Mouse (Mus musculus) Patski (cell line): Measurements from ENCODE around the gene Zfp398. TPM values are rescaled to one million over a fixed set of nuclear protein-coding genes. Genes with fewer than 3 reads are reported as not detected.

Experiments
- ATAC-seq: fragments of 100-300 bp; one replicate; pipeline ENCODE4 v1.8.0; 2021
- CTCF ChIA-PET: fragments of 350-600 bp; sonication (Branson Sonifier 250); formaldehyde crosslinking; loops from one replicate; lab custom pipeline; 2022; ENCODE audit warnings: inconsistent platforms; lab: Charles Lee
- POLR2A ChIA-PET: fragments of 350-600 bp; sonication (Branson Sonifier 250); formaldehyde crosslinking; loops from one replicate; lab custom pipeline; 2022; ENCODE audit warnings: antibody characterized with exemption, inconsistent platforms; lab: Charles Lee
- DNase-seq: peaks from one replicate; pipeline ENCODE4 v3.0.0-alpha.2; 2011; ENCODE audit warnings: low read depth, low spot score
- H3K27me3 ChIP-seq: fragments of 371-371 bp; one replicate; pipeline ENCODE4 v1.5.1; 2021
- CTCF ChIP-seq: fragments of 100-300 bp; IDR thresholded peaks from one replicate; pipeline ENCODE4 v1.5.1; 2021
- in situ Hi-C: fragments of 300-500 bp; cut with MboI; formaldehyde crosslinking; loops from 3 replicates; pipeline ENCODE4 v1.11.1; 2018; ENCODE audit warnings: low pct_unique_long_range_greater_than_20kb, mixed read lengths
- polyA plus RNA-seq: library from polyadenylated mRNA; unstranded; gene quantifications from one replicate; pipeline ENCODE4 v1.2.3, GENCODE M21; 2021

Gene Zfp398
- 7.0 TPM for polyA plus RNA-seq

- ChIA-PET CTCF (interaction anchor here (1.0 to 1.9 kb wide), 9 partner anchors 10 to 245 kb away, joined by 3 to 9 read pairs (median 4); no protein-coding TSS in a partner anchor), POLR2A (interaction anchor here (0.6 kb wide), 1 partner anchor 143 kb away, joined by 3 read pairs; no protein-coding TSS in a partner anchor)
- TF ChIP-seq CTCF, result no peak
- DNase-seq (peak; percentile 62), ATAC-seq (peak; percentile 96)
- no peaks in the 10 kb centered on the region for H3K27me3 ChIP-seq
- in situ Hi-C loops, result no loop called here
Observed at GRCm38 (mm10) chr6:47835482-47835983, at the start of gene Zfp398. Gene Zfp398 (plus strand): TSS chr6:47835661.

DNA sequence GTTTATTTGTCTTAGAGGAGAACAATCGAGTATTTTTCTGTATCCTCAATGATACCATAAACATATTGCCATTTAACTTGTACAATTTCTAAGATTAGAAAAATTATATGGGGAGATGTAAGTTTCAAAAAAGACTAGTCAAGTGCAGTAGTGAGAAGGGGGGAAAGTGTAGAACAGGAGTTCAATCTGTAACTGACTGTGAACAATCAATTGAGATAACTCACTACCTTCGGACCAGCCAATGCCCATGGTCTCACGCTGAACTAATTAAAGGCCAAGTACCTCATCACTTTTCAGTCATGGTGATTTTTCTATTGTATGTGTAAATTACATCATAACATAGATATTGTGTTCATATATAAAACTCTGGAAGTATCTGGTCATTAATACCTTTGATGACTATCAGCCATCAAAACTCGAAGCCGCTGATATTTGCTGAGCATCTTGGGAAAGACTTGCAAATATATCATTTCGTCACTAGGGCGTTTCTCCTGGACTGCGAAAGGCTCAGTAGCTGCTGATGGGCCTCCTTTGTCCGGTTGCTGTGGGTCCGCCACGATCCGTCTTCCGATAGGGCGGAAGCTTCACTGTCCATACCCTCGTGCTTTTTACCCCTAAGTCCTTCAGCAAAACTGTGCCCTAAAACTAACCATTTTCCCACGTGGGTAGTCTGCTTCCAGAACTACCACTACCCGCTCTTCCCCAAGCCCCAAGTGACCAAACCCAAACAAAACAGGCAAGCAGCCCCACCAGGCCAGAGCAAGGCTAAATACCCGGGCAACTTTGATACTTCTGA lies 47.3 kb upstream of the Zfp398 start:
- CTCF ChIA-PET, result interaction anchor here (1.2 kb wide), 1 partner anchor 51 kb away, joined by 3 read pairs; no protein-coding TSS in a partner anchor
- POLR2A ChIA-PET, result no interaction called here
- no peaks in the 10 kb centered on the region for H3K27me3 ChIP-seq
- in situ Hi-C loops, result no loop called here
- DNase-seq, result peak; percentile 78
- TF ChIP-seq CTCF, result no peak
- ATAC-seq, result peak; percentile 61

GRCm38 (mm10) chr6:47788821-47789220 lies 46.6 kb upstream of the Zfp398 start:
- POLR2A ChIA-PET, result no interaction called here
- ATAC-seq, result no peak

GRCm38 (mm10) chr6:47790745-47791144 lies 44.7 kb upstream of the Zfp398 start:
- no peaks in the 10 kb centered on the region for H3K27me3 ChIP-seq
- ChIA-PET CTCF (interaction anchor here (0.8 to 1.8 kb wide), 4 partner anchors 8 to 38 kb away, joined by 3 to 6 read pairs (median 4); no protein-coding TSS in a partner anchor), POLR2A (no interaction called here)
- in situ Hi-C loops, result no loop called here
- DNase-seq, result no peak
- TF ChIP-seq CTCF, result no peak
- ATAC-seq, result no peak

More at GRCm38 (mm10) chr6:47788821-47789220, 46.6 kb upstream of the Zfp398 start:
- CTCF ChIA-PET, result interaction anchor here (1.0 to 1.2 kb wide), 2 partner anchors 11 to 50 kb away, joined by 3 to 4 read pairs; no protein-coding TSS in a partner anchor
- in situ Hi-C loops, result no loop called here
- TF ChIP-seq CTCF, result peak; percentile 12
- no peak for DNase-seq
- no peaks in the 10 kb centered on the region for H3K27me3 ChIP-seq

DNA sequence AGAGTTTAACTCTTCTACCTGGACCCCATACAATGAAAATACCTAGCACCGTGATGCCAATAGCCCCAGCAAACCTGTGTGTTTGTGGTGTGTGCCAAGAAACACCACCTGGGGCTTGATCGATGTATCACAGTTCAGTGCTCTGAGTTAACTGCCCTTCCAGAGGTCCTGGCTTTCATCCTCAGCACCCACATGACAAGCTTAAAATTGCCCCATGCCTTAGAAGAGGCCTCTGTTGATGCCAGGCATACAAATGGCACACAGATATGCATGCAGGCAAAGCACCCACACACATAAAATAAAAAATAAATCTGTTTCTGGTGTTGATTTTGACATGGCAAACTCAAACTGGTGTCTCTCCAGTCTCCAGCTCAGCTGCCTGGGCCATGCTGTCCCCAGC lies 42.9 kb upstream of the Zfp398 start:
- in situ Hi-C loops, result no loop called here
- ChIA-PET POLR2A (no interaction called here), CTCF (interaction anchor here (1.3 to 2.0 kb wide), 4 partner anchors 11 to 34 kb away, joined by 3 to 6 read pairs (median 6); no protein-coding TSS in a partner anchor)
- TF ChIP-seq CTCF, result no peak
- no peak for ATAC-seq
- no peak for DNase-seq
- H3K27me3 ChIP-seq, result no peaks in the 10 kb centered on the region

- DNase-seq, result no peak
- ATAC-seq, result no peak
- in situ Hi-C loops, result no loop called here
- TF ChIP-seq CTCF, result no peak
- H3K27me3 ChIP-seq, result no peaks in the 10 kb centered on the region
- ChIA-PET CTCF (interaction anchor here (1.0 to 2.0 kb wide), 6 partner anchors 11 to 44 kb away, joined by 3 to 6 read pairs (median 4); no protein-coding TSS in a partner anchor), POLR2A (interaction anchor here (1.1 to 1.3 kb wide), 2 partner anchors 20 to 36 kb away, joined by 3 to 4 read pairs; partner anchors contain the start of gene Pdia4)
Observed at GRCm38 (mm10) chr6:47793284-47793683, 42.2 kb upstream of the Zfp398 start.

DNA sequence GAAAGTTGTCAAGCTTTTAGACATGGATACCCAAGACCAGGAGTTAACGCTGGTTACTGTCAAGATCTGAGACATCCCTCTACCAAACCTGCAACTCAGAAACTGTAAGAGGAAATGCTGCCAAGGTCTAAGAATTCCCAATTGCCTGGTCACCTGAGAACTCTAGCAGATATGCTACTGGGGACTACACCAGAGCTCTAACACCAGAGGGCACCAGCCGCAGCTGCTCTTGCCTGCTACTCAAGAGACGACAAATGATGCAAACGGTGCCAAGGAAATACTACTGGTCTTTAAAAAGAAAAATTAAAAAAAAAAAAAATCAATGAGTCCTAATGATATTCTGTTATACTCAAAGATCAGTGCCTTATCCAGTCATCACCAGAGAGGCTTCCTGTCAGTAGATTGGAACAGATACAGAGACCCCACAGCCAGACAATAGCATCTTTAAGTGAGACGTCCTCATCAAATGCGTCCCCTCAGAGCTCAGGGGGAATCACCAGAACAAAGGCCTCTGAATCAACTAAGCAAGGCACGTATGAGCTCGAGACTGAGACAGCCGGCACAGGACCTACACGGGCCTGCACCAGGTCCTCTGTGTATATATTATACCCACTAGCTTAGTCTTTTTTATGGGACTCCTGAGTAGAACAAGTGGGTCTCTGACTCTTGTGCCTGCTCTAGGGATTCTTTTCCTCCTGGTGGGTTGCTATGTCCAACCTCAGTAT lies 41.2 kb upstream of the Zfp398 start:
- POLR2A ChIA-PET, result interaction anchor here (1.1 to 1.3 kb wide), 2 partner anchors 19 to 35 kb away, joined by 3 to 4 read pairs; partner anchors contain the start of gene Pdia4
- no peak for DNase-seq
- TF ChIP-seq CTCF, result peak; percentile 49
- H3K27me3 ChIP-seq, result no peaks in the 10 kb centered on the region
- CTCF ChIA-PET, result interaction anchor here (0.7 to 2.0 kb wide), 9 partner anchors 10 to 43 kb away, joined by 3 to 6 read pairs (median 3); no protein-coding TSS in a partner anchor
- in situ Hi-C loops, result no loop called here
- no peak for ATAC-seq

GRCm38 (mm10) chr6:47799079-47799478 lies 36.4 kb upstream of the Zfp398 start:
- DNase-seq (no peak), ATAC-seq (no peak)
- POLR2A ChIA-PET, result no interaction called here
- peak; percentile 72 for TF ChIP-seq CTCF
- no peaks in the 10 kb centered on the region for H3K27me3 ChIP-seq
- CTCF ChIA-PET, result interaction anchor here (0.6 to 5.9 kb wide), 7 partner anchors 8 to 36 kb away, joined by 3 to 50 read pairs (median 4); partner anchors contain the start of genes Pdia4 and Zfp398
- in situ Hi-C loops, result no loop called here

- DNase-seq (no peak), ATAC-seq (no peak)
- CTCF ChIA-PET, result no interaction called here
- TF ChIP-seq CTCF, result no peak
- POLR2A ChIA-PET, result no interaction called here
- H3K27me3 ChIP-seq, result no peaks in the 10 kb centered on the region
- in situ Hi-C loops, result no loop called here
Observed at GRCm38 (mm10) chr6:47805520-47805919, 29.9 kb upstream of the Zfp398 start.

GRCm38 (mm10) chr6:47807419-47807818 lies 28.0 kb upstream of the Zfp398 start:
- ATAC-seq, result no peak
- TF ChIP-seq CTCF, result no peak
- no peak for DNase-seq
- POLR2A ChIA-PET, result no interaction called here
- in situ Hi-C loops, result no loop called here
- H3K27me3 ChIP-seq, result no peaks in the 10 kb centered on the region
- CTCF ChIA-PET, result interaction anchor here (1.2 kb wide), 1 partner anchor 8 kb away, joined by 3 read pairs; no protein-coding TSS in a partner anchor
